Mouse (Mus musculus) C2C12 (cell line): ENCODE results near the gene Gm5460.

Source experiments
- CEBPB ChIP-seq: IDR thresholded peaks from one replicate; pipeline ENCODE4 v1.6.1; 2011; ENCODE audit warnings: low read depth, mild to moderate bottlenecking, control low read depth, moderate library complexity
- CTCF ChIP-seq: IDR thresholded peaks from one replicate; pipeline ENCODE4 v1.5.1; 2011; ENCODE audit not compliant: control insufficient read depth, insufficient read depth, insufficient read length
- FOSL1 ChIP-seq: IDR thresholded peaks from one replicate; pipeline ENCODE4 v1.8.0; 2011; ENCODE audit warnings: mild to moderate bottlenecking, low read length; ENCODE audit not compliant: poor library complexity, insufficient read depth, severe bottlenecking
- MAX ChIP-seq: IDR thresholded peaks from one replicate; pipeline ENCODE4 v1.6.1; 2011; ENCODE audit warnings: mild to moderate bottlenecking, control low read depth
- MYOD1 ChIP-seq: IDR thresholded peaks from one replicate; pipeline ENCODE4 v1.6.1; 2011; ENCODE audit warnings: low read depth; ENCODE audit not compliant: control insufficient read depth, insufficient read length
- USF1 ChIP-seq: IDR thresholded peaks from one replicate; pipeline ENCODE4 v1.6.1; 2011; ENCODE audit warnings: low read depth, mild to moderate bottlenecking, control low read depth, moderate library complexity

- TF ChIP-seq MAX (no peak), CTCF (no peak), USF1 (no peak), MYOD1 (no peak), FOSL1 (no peak), CEBPB (no peak)
Observed at GRCm38 (mm10) chr14:33974752-33975151, 41.8 kb upstream of the Gm5460 start.
